Mouse (Mus musculus) kidney, embryonic 14.5 days (tissue): ENCODE measurements around the gene Fam173a. TPM values are rescaled to one million over a fixed set of nuclear protein-coding genes. Genes with fewer than 3 reads are reported as not detected.

Experiments
- ATAC-seq: fragments of 200-750 bp; cut with Nextera tagmentation; 2 replicates; pipeline ENCODE4 v1.8.0; 2017; ENCODE audit warnings: moderate number of reproducible peaks, mild to moderate bottlenecking, moderate TSS enrichment, moderate library complexity; ENCODE audit not compliant: low FRiP score, low TSS enrichment
- H3K27ac ChIP-seq: fragments of 300-500 bp; sonication (generic); 2 replicates; pipeline ENCODE4 v1.5.1; 2014; ENCODE audit warnings: low read depth, mild to moderate bottlenecking, low read length, moderate library complexity, mixed read lengths
- H3K27me3 ChIP-seq: fragments of 300-500 bp; sonication (generic); 2 replicates; pipeline ENCODE4 v1.6.1; 2014; ENCODE audit warnings: mild to moderate bottlenecking, low read length; ENCODE audit not compliant: control insufficient read depth, insufficient read depth
- H3K36me3 ChIP-seq: fragments of 300-500 bp; sonication (generic); 2 replicates; pipeline ENCODE4 v1.6.1; 2014; ENCODE audit warnings: low read length, mixed read lengths; ENCODE audit not compliant: control insufficient read depth, insufficient read depth
- H3K4me1 ChIP-seq: fragments of 300-500 bp; sonication (generic); 2 replicates; pipeline ENCODE4 v1.6.1; 2014; ENCODE audit warnings: low read length, mixed read lengths; ENCODE audit not compliant: control insufficient read depth, insufficient read depth
- H3K4me2 ChIP-seq: fragments of 300-500 bp; sonication (generic); replicated peaks from 2 replicates; pipeline ENCODE4 v1.6.1; 2014; ENCODE audit warnings: low read depth, mild to moderate bottlenecking, low read length
- H3K4me3 ChIP-seq: fragments of 300-500 bp; sonication (generic); 2 replicates; pipeline ENCODE4 v1.5.1; 2014; ENCODE audit warnings: mild to moderate bottlenecking, low read length
- H3K9ac ChIP-seq: fragments of 300-500 bp; sonication (generic); 2 replicates; pipeline ENCODE4 v1.6.1; 2014; ENCODE audit warnings: low read depth, mild to moderate bottlenecking, low read length, moderate library complexity
- H3K9me3 ChIP-seq: fragments of 300-500 bp; sonication (generic); 2 replicates; pipeline ENCODE4 v1.6.1; 2016; ENCODE audit warnings: low read length; ENCODE audit not compliant: control insufficient read depth
- WGBS: fragments of 180-500 bp; shearing (Covaris S2); extraction: QIAGEN DNeasy Blood & Tissue Kit; methylation state at CpG from one replicate; pipeline ENCODE4 v1.1.7; 2014; 5-methylcytosine and 5-hydroxymethylcytosine counted together
- polyA plus RNA-seq: library from polyadenylated mRNA; unstranded; fragments of >200 nt; fragmentation: Nextera tagmentation; extraction: Ambion mirVana; gene quantifications from 2 replicates; pipeline ENCODE4 v1.2.1, GENCODE M21; 2014

The Fam173a gene
- polyA plus RNA-seq, 1 experiment from 2014 or later = 90.2 TPM

DNA sequence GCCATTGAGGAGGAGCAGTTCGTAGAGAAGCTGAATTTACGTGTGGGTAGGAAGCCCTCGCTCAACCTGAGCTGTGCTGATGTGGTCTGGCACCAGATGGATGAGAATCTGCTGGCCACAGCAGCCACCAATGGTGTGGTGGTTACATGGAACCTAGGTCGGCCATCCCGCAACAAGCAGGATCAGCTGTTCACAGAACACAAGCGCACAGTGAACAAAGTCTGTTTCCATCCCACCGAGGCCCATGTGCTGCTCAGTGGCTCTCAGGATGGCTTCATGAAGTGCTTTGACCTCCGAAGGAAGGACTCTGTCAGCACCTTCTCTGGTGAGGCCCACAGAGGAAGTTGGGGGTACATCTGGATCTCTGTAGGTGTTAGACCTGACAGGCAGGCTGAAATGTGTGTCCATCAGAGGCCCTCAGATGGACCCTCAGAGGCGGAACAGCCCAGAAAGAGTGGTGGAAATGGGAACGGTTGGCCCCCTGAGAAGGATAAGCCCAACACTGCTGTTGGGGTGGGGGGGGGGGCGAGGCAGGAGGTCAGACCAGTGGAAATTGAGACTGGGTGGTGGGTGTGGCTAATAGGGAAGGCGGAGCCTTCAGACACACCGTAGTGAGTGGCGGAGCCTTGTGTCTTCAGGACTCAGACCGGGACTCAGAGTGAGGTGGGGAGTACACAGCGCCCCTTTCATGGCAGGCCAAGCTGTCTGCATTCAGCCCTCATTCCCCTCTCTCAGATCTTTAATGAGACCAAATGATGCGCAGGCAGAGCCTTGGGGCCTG lies 31.9 kb upstream of the Fam173a start:
- peak overlapping the region; percentile 76; the same call in 1 of the 2 replicates for H3K9ac ChIP-seq
- peaks cover 10% of the 10 kb centered on the region for H3K27me3 ChIP-seq
- WGBS = 72% methylated on average over 17 of the region's 17 CpGs
- H3K27ac ChIP-seq = no peak overlapping the region
- peak overlapping the region; percentile 98 for H3K4me2 ChIP-seq
- peaks cover 21% of the 10 kb centered on the region for H3K4me1 ChIP-seq
- H3K36me3 ChIP-seq = peaks cover 28% of the 10 kb centered on the region
- no peaks in the 10 kb centered on the region for H3K9me3 ChIP-seq
- ATAC-seq = no peak
- H3K4me3 ChIP-seq = peak overlapping the region; percentile 79

- peak; percentile 44; the same call in 1 of the 2 replicates for ATAC-seq
- H3K9ac ChIP-seq = peak within 1 kb of the TSS; percentile 76
- H3K27me3 ChIP-seq = peaks cover 21% of the 10 kb centered on the region
- peaks cover 27% of the 10 kb centered on the region for H3K36me3 ChIP-seq
- peaks cover 20% of the 10 kb centered on the region for H3K4me1 ChIP-seq
- under 1% methylated on average over 18 of the region's 18 CpGs for WGBS
- no peaks in the 10 kb centered on the region for H3K9me3 ChIP-seq
- peak within 1 kb of the TSS; percentile 79 for H3K4me3 ChIP-seq
- H3K4me2 ChIP-seq = peak within 1 kb of the TSS; percentile 98
- no peak within 1 kb of the TSS for H3K27ac ChIP-seq
These were observed 30.8 kb upstream of the Fam173a start, which contains the start of gene Wdr24 for GRCm38 (mm10) chr17:25823452-25823851. Gene Wdr24 (plus strand): TSS chr17:25823627.

DNA sequence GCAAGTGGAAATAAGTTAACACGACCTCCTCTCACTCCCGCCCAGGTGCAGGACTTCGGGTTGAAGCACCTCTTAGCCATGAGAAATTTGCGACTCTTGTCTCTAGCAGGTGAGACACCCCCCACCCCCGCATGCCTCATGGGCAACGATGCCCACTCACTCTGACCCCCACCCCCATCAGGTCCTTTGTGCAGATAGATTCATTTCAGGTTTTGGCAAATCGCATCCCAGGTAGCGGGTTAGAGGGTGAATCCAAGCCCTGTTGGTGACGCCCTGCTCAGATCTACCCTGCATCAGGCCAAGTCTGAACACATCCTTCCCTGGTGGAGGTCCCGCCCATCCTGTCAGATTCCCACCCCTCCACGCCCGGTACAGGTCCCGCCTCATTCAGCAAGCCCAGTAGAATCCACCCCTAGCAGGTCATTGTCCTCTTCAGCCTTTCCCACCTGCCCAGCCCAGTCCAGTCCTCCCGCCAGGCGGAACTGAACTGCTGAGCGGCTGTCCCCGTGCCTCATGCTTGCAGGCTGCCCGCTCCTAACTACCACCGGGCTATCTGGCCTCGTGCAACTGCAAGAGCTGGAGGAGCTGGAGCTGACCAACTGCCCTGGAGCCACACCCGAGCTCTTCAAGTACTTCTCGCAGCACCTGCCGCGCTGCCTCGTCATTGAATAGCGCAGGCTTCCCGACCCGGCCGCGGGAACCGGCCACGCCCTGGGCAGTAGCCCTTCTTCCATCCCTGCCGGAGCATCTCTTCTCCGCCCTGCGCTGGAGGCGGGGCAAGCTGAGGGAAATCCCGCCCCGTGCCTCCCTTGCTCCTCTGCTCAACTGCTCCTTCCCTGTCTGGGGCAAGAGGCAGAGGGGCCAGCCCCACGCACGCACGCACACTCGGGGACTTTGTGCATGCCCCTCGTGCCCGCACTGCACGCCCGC lies 26.4 kb upstream of the Fam173a start:
- peak overlapping the region; percentile 9; the same call in 1 of the 2 replicates for H3K4me3 ChIP-seq
- no peak overlapping the region for H3K27ac ChIP-seq
- peak overlapping the region; percentile 32 for H3K4me2 ChIP-seq
- H3K27me3 ChIP-seq = peaks cover 34% of the 10 kb centered on the region
- ATAC-seq = no peak
- H3K36me3 ChIP-seq = no peaks in the 10 kb centered on the region
- H3K9me3 ChIP-seq = no peaks in the 10 kb centered on the region
- peaks cover 4% of the 10 kb centered on the region for H3K4me1 ChIP-seq
- 6% methylated on average over 46 of the region's 46 CpGs for WGBS
- H3K9ac ChIP-seq = no peak overlapping the region

- H3K4me1 ChIP-seq = 0 out of 2 replicates have a peak, but pooled peaks cover 3% of the 10 kb centered on the region
- H3K9ac ChIP-seq = no peak overlapping the region
- H3K4me3 ChIP-seq = no peak overlapping the region
- no peak overlapping the region for H3K27ac ChIP-seq
- 83% methylated on average over 11 of the region's 11 CpGs for WGBS
- H3K27me3 ChIP-seq = peaks cover 34% of the 10 kb centered on the region
- H3K4me2 ChIP-seq = no peak overlapping the region
- ATAC-seq = no peak
- no peaks in the 10 kb centered on the region for H3K36me3 ChIP-seq
- H3K9me3 ChIP-seq = no peaks in the 10 kb centered on the region
These were observed 25.0 kb upstream of the Fam173a start for GRCm38 (mm10) chr17:25817662-25818061.

- H3K4me3 ChIP-seq = no peak overlapping the region
- H3K4me1 ChIP-seq = peaks cover 12% of the 10 kb centered on the region
- no peak overlapping the region for H3K27ac ChIP-seq
- H3K9me3 ChIP-seq = no peaks in the 10 kb centered on the region
- peak; percentile 41; the same call in 1 of the 2 replicates for ATAC-seq
- no peak overlapping the region; the same call in 1 of the 2 replicates for H3K4me2 ChIP-seq
- peaks cover 34% of the 10 kb centered on the region for H3K27me3 ChIP-seq
- WGBS = 1% methylated on average over 20 of the region's 20 CpGs
- H3K36me3 ChIP-seq = no peaks in the 10 kb centered on the region
- no peak overlapping the region for H3K9ac ChIP-seq
These were observed 20.8 kb upstream of the Fam173a start for GRCm38 (mm10) chr17:25813471-25813870.

GRCm38 (mm10) chr17:25810890-25811289 lies 18.2 kb upstream of the Fam173a start:
- H3K4me1 ChIP-seq = peaks cover 12% of the 10 kb centered on the region
- H3K36me3 ChIP-seq = no peaks in the 10 kb centered on the region
- peaks cover 27% of the 10 kb centered on the region for H3K27me3 ChIP-seq
- H3K4me3 ChIP-seq = no peak overlapping the region
- H3K9ac ChIP-seq = no peak overlapping the region
- H3K27ac ChIP-seq = no peak overlapping the region
- 71% methylated on average over 4 of the region's 4 CpGs for WGBS
- ATAC-seq = no peak
- no peak overlapping the region for H3K4me2 ChIP-seq
- no peaks in the 10 kb centered on the region for H3K9me3 ChIP-seq

DNA sequence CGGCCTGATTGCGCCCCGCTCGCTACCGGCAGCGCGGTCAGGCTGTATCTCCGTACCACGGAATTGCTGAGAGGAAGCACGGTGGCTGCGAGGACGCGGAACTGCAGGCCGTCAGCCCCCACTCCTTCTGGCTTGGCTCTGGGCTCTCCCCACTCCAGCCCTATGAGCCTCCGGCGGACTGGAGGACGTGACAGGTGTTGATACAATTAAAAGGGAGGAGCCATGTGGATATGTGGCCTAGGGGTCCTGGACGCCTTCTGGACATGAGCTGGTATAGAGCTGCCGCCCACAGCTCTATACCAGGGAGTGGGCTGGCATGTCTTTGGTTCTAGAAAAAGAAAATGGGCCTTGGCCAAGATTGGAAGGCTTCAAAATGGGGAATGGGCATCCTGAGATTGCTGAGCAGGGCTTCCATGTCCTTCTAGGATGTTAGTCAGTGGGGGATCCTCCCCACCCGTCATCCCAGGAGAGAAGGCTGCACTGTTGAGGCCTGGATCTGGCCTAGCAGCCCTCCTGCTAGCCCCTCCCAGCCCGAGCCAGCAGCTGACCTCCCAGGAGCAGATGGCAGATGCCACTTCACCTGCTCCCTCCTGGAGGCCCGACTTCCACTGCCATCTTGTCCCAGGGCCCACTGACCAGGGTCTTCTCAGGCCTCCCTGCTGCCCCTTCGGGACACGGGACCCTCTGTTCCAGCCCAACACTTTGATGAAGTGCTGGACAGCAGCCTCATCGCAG lies 17.1 kb upstream of the Fam173a start:
- H3K4me2 ChIP-seq = peak overlapping the region; percentile 99
- H3K9ac ChIP-seq = peak overlapping the region; percentile 63
- H3K36me3 ChIP-seq = no peaks in the 10 kb centered on the region
- ATAC-seq = peak; percentile 41; the same call in 1 of the 2 replicates
- WGBS = 7% methylated on average over 25 of the region's 25 CpGs
- no peaks in the 10 kb centered on the region for H3K9me3 ChIP-seq
- peaks cover 27% of the 10 kb centered on the region for H3K27me3 ChIP-seq
- H3K4me1 ChIP-seq = peaks cover 12% of the 10 kb centered on the region
- peak overlapping the region; percentile 68 for H3K4me3 ChIP-seq
- H3K27ac ChIP-seq = no peak overlapping the region

GRCm38 (mm10) chr17:25808789-25809605 lies 16.3 kb upstream of the Fam173a start, which contains the start of gene Fbxl16:
Gene Fbxl16 (plus strand): TSS chr17:25809085.
- Histone ChIP-seq H3K9me3 (no peaks in the 10 kb centered on the region), H3K36me3 (no peaks in the 10 kb centered on the region), H3K27me3 (peaks cover 27% of the 10 kb centered on the region), H3K9ac (peak within 1 kb of the TSS; percentile 63), H3K27ac (no peak within 1 kb of the TSS), H3K4me3 (peak within 1 kb of the TSS; percentile 68), H3K4me1 (peaks cover 12% of the 10 kb centered on the region), H3K4me2 (peak within 1 kb of the TSS; percentile 99)
- under 1% methylated on average over 89 of the region's 100 CpGs for WGBS
- ATAC-seq = peak; percentile 82
